Mouse (Mus musculus) MEL (cell line): ENCODE results near the gene Zfp26. TPM values are rescaled to one million over a fixed set of nuclear protein-coding genes. Genes with fewer than 3 reads are reported as not detected.

Source experiments
- DNase-seq: peaks from one replicate; pipeline ENCODE4 v3.0.0; 2011; ENCODE audit warnings: low read depth, low spot score
- H3K27ac ChIP-seq: 2 replicates; pipeline ENCODE4 v1.5.1; 2012; ENCODE audit warnings: low read depth, mild to moderate bottlenecking, control low read depth, low read length, moderate library complexity; ENCODE audit not compliant: control insufficient read depth
- H3K27me3 ChIP-seq, 2 experiments: fragments of 150-350 bp in 1 of 2; sonication (generic) in 1 of 2; 2 replicates each; pipeline ENCODE4 v1.6.1; 2012; ENCODE audit warnings: low read length in 2 of 2, mild to moderate bottlenecking in 2 of 2, improper control_type of control experiment in 1 of 2, moderate library complexity in 1 of 2; ENCODE audit not compliant: insufficient read depth in 2 of 2, control insufficient read depth in 1 of 2
- H3K36me3 ChIP-seq, 2 experiments: 2 replicates each; pipeline ENCODE4 v1.6.1; 2012 to 2014; ENCODE audit warnings: low read length in 2 of 2, improper control_type of control experiment in 1 of 2, inconsistent platforms in 1 of 2, mild to moderate bottlenecking in 1 of 2; ENCODE audit not compliant: insufficient read depth in 2 of 2, control insufficient read depth in 1 of 2
- H3K4me1 ChIP-seq, 2 experiments: fragments of 150-350 bp in 1 of 2; sonication (generic) in 1 of 2; 2 replicates each; pipeline ENCODE4 v1.6.1; 2012; ENCODE audit warnings: low read length in 2 of 2, improper control_type of control experiment in 1 of 2, mild to moderate bottlenecking in 1 of 2; ENCODE audit not compliant: insufficient read depth in 2 of 2, control insufficient read depth in 1 of 2
- H3K4me3 ChIP-seq, 2 experiments: fragments of 150-350 bp in 1 of 2; sonication (generic) in 1 of 2; 2 replicates each; pipeline ENCODE4 v1.5.1; 2012; ENCODE audit warnings: low read depth in 2 of 2, low read length in 2 of 2, mild to moderate bottlenecking in 2 of 2, moderate library complexity in 2 of 2, control low read depth in 1 of 2, improper control_type of control experiment in 1 of 2; ENCODE audit not compliant: control insufficient read depth in 1 of 2, insufficient read depth in 1 of 2
- H3K79me2 ChIP-seq: 2 replicates; pipeline ENCODE4 v1.6.1; 2012; ENCODE audit warnings: mild to moderate bottlenecking, low read length, moderate library complexity; ENCODE audit not compliant: control insufficient read depth, poor library complexity, insufficient read depth
- H3K9ac ChIP-seq: 2 replicates; pipeline ENCODE4 v1.6.1; 2012; ENCODE audit warnings: low read depth, mild to moderate bottlenecking, control low read depth, low read length, moderate library complexity; ENCODE audit not compliant: control insufficient read depth, poor library complexity, severe bottlenecking
- H3K9me3 ChIP-seq: fragments of 150-350 bp; sonication (generic); replicated peaks from 2 replicates; pipeline ENCODE4 v1.6.1; 2012; ENCODE audit warnings: mild to moderate bottlenecking, low read length, improper control_type of control experiment, moderate library complexity; ENCODE audit not compliant: insufficient read depth
- CHD1 ChIP-seq: IDR thresholded peaks from 2 replicates; pipeline ENCODE4 v1.6.1; 2012; ENCODE audit warnings: low read depth, mild to moderate bottlenecking, inconsistent platforms, low read length, improper control_type of control experiment
- CHD2 ChIP-seq: IDR thresholded peaks from 2 replicates; pipeline ENCODE4 v1.6.1; 2011; ENCODE audit warnings: low read length, improper control_type of control experiment
- CTCF ChIP-seq, 3 experiments: IDR thresholded peaks in 2 of 3; conservative IDR thresholded peaks in 1 of 3; 2 replicates each; pipeline ENCODE4 v1.5.1; 2011 to 2012; ENCODE audit warnings: low read length in 3 of 3, low read depth in 2 of 3, mild to moderate bottlenecking in 2 of 3, improper control_type of control experiment in 1 of 3, inconsistent platforms in 1 of 3, mixed read lengths in 1 of 3, moderate library complexity in 1 of 3; ENCODE audit not compliant: control insufficient read depth in 1 of 3, insufficient read depth in 1 of 3, poor library complexity in 1 of 3, severe bottlenecking in 1 of 3
- E2F4 ChIP-seq: IDR thresholded peaks from 2 replicates; pipeline ENCODE4 v1.6.1; 2011; ENCODE audit warnings: low read depth, low read length, improper control_type of control experiment, borderline replicate concordance
- HCFC1 ChIP-seq: IDR thresholded peaks from 2 replicates; pipeline ENCODE4 v1.6.1; 2012; ENCODE audit warnings: low read depth, mild to moderate bottlenecking, inconsistent platforms, low read length, improper control_type of control experiment, moderate library complexity
- KAT2A ChIP-seq: conservative IDR thresholded peaks from 2 replicates; pipeline ENCODE4 v1.6.1; 2012; ENCODE audit warnings: low read depth, low read length, improper control_type of control experiment, inconsistent platforms
- MAFK ChIP-seq: IDR thresholded peaks from 2 replicates; pipeline ENCODE4 v1.6.1; 2011; ENCODE audit warnings: low read depth, mild to moderate bottlenecking, low read length, improper control_type of control experiment, borderline replicate concordance
- MAX ChIP-seq: IDR thresholded peaks from 2 replicates; pipeline ENCODE4 v1.6.1; 2011; ENCODE audit warnings: low read length, improper control_type of control experiment
- MXI1 ChIP-seq: IDR thresholded peaks from 2 replicates; pipeline ENCODE4 v1.6.1; 2011; ENCODE audit warnings: mild to moderate bottlenecking, low read depth, low read length, improper control_type of control experiment
- MYC ChIP-seq: IDR thresholded peaks from 2 replicates; pipeline ENCODE4 v1.6.1; 2011; ENCODE audit warnings: low read depth, mild to moderate bottlenecking, low read length, improper control_type of control experiment, moderate library complexity
- NRF1 ChIP-seq: IDR thresholded peaks from 2 replicates; pipeline ENCODE4 v1.6.1; 2014; ENCODE audit warnings: low read depth, mild to moderate bottlenecking, inconsistent platforms, low read length, improper control_type of control experiment, moderate library complexity; ENCODE audit not compliant: poor library complexity, insufficient read depth, severe bottlenecking
- TAL1 ChIP-seq: IDR thresholded peaks from 2 replicates; pipeline ENCODE4 v1.6.1; 2012; ENCODE audit warnings: mild to moderate bottlenecking, inconsistent platforms, low read length, moderate library complexity, mixed read lengths
- TBP ChIP-seq: IDR thresholded peaks from 2 replicates; pipeline ENCODE4 v1.8.0; 2011; ENCODE audit warnings: low read depth, low read length, improper control_type of control experiment
- TCF12 ChIP-seq: IDR thresholded peaks from 2 replicates; pipeline ENCODE4 v1.6.1; 2014; ENCODE audit warnings: low read depth, mild to moderate bottlenecking, inconsistent platforms, low read length, improper control_type of control experiment, moderate library complexity
- USF1 ChIP-seq: IDR thresholded peaks from 2 replicates; pipeline ENCODE4 v1.6.1; 2014; ENCODE audit warnings: low read depth, mild to moderate bottlenecking, inconsistent platforms, low read length, improper control_type of control experiment, moderate library complexity
- ZC3H11A ChIP-seq: IDR thresholded peaks from 2 replicates; pipeline ENCODE4 v1.6.1; 2012; ENCODE audit warnings: low read depth, mild to moderate bottlenecking, inconsistent platforms, low read length, improper control_type of control experiment
- ZKSCAN1 ChIP-seq: IDR thresholded peaks from 2 replicates; pipeline ENCODE4 v1.6.1; 2012; ENCODE audit warnings: low read depth, mild to moderate bottlenecking, inconsistent platforms, low read length, improper control_type of control experiment, moderate library complexity
- ZNF384 ChIP-seq: IDR thresholded peaks from 2 replicates; pipeline ENCODE4 v1.6.1; 2012; ENCODE audit warnings: low read depth, mild to moderate bottlenecking, inconsistent platforms, low read length, improper control_type of control experiment
- polyA plus RNA-seq, 2 experiments: library from polyadenylated mRNA; stranded (reverse) in 1 of 2; unstranded in 1 of 2; fragments of >175 nt in 1 of 2; fragments of >200 nt in 1 of 2; gene quantifications; 2 replicates each; pipeline versions ENCODE4 v1.2.1 to v1.2.4; 2012; ENCODE audit warnings: low replicate concordance in 2 of 2, low read depth in 1 of 2; ENCODE audit not compliant: insufficient read length in 2 of 2, insufficient read depth in 1 of 2, missing spikeins in 1 of 2
- total RNA-seq: library from RNA; depleted of rRNA; stranded (reverse); fragments of 300-350 nt; gene quantifications from 2 replicates; pipeline ENCODE4 v1.2.3, GENCODE M21; 2012; rRNA removed

Gene Zfp26
- total and polyA plus RNA-seq, 3 experiments: 18.5 to 55.4 (median 52.5) TPM

DNA sequence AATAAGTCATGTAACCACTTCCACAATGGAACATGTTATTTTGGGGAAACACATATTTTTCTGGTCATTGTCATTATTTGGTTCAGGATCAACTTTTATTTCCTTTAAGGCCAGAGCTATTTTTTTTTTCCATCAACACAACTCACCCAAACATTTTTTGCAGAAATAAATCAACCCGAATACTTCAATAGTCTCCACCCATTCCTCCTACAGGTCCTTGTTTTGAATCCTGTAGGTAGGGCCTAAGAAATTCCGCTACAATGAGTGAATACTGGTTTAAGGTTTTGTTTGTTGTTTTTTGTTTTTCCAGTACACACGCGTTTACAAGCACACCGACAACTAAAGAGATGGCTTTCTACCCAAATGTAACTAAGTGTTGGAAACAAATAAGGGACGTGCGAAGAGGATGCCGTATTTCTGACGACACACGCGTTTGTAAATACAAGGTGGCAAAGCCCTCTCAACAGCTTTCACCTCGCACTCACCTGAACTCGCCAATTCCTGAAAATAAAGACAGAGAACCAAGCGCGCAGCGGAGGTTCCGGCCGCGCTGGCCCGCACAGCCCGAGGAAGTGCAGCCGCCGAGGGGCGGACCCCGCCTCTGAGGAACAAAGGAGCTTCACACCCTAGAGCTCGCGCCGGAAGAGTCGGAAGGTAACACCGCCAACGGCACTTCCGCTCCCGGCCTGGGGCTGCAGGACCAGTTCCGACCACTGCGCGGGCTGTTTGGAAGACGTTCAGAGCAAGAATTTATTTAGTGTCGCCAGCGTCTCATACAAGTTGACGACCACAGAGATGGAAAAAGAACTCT lies 75.2 kb downstream of the Zfp26 start, which contains the start of gene Zfp560 (continued):
- peak; percentile 69 for TF ChIP-seq ZNF384
- TF ChIP-seq E2F4: peak; percentile 76
- TF ChIP-seq CHD2: no peak
- TF ChIP-seq NRF1: 0 out of 2 replicates have a peak, but pooled peaks have one; percentile 45
- TF ChIP-seq ZC3H11A: 0 out of 2 replicates have a peak, but pooled peaks have one; percentile 26
- peak; percentile 97 for TF ChIP-seq HCFC1
- TF ChIP-seq TCF12: peak; percentile 89
- TF ChIP-seq TBP: peak; percentile 94
- TF ChIP-seq MYC: no peak; the same call in 1 of the 2 replicates
- TF ChIP-seq MAFK: 0 out of 2 replicates have a peak, but pooled peaks have one; percentile 54
- TF ChIP-seq ZKSCAN1: no peak; the same call in 1 of the 2 replicates
- no peak; the same call in 1 of the 2 replicates for TF ChIP-seq MAX
- TF ChIP-seq TAL1: no peak
- peak; percentile 97 for TF ChIP-seq CHD1
- no peak for TF ChIP-seq USF1

GRCm38 (mm10) chr9:20383659-20384058 lies 76.3 kb downstream of the Zfp26 start:
- Histone ChIP-seq H3K4me1 (peaks cover 6 to 10% of the 10 kb centered on the region in 2 experiments; a peak in 3 of 4 replicates), H3K27me3 (no peaks in the 10 kb centered on the region), H3K9ac (no peak overlapping the region), H3K4me3 (peak overlapping the region in 1 of 2 experiments; percentile 68; a peak in 2 of 4 replicates), H3K79me2 (peaks cover 11% of the 10 kb centered on the region), H3K36me3 (peaks cover 0 to 6% of the 10 kb centered on the region in 2 experiments; a peak in 2 of 4 replicates), H3K27ac (no peak overlapping the region), H3K9me3 (no peaks in the 10 kb centered on the region)
- TF ChIP-seq HCFC1 (no peak), CTCF (IDR thresholded peaks at IDR 0.05 in 2 of 3, conservative IDR thresholded peaks at IDR 0.05 in 1 of 3; ENCODE audit: control insufficient read depth in 1 of 3, insufficient read depth in 1 of 3, low read depth in 2 of 3, low read length in 3 of 3, poor library complexity in 1 of 3, severe bottlenecking in 1 of 3) (no peak), TCF12 (no peak), ZNF384 (no peak), MYC (no peak), KAT2A (no peak), MAFK (peak; percentile 89), MXI1 (0 out of 2 replicates have a peak, but pooled peaks have one; percentile 5)
- DNase-seq: peak; percentile 36

Other genes starting within 250 kb of the Zfp26 start
- gene Olfr871, start 248.0 kb downstream of the Zfp26 start, total RNA-seq: not detected in 2 replicates
- gene Olfr871, start 248.0 kb downstream of the Zfp26 start, polyA plus RNA-seq: under 1 TPM in 1 of 2 experiments, not detected in 1; 0.08 TPM
- gene Olfr872, start 223.0 kb downstream of the Zfp26 start, total RNA-seq: not detected in 2 replicates
- gene Olfr872, start 223.0 kb downstream of the Zfp26 start, polyA plus RNA-seq: not detected
- gene Olfr39, start 177.8 kb downstream of the Zfp26 start, total RNA-seq: not detected in 2 replicates
- not detected for gene Olfr39, start 177.8 kb downstream of the Zfp26 start, polyA plus RNA-seq
- not detected in 2 replicates for gene Olfr873, start 161.6 kb downstream of the Zfp26 start, total RNA-seq
- not detected for gene Olfr873, start 161.6 kb downstream of the Zfp26 start, polyA plus RNA-seq
- not detected in 2 replicates for gene Olfr18, start 124.1 kb downstream of the Zfp26 start, total RNA-seq
- not detected for gene Olfr18, start 124.1 kb downstream of the Zfp26 start, polyA plus RNA-seq
- gene Zfp560, start 75.0 kb downstream of the Zfp26 start, total RNA-seq: 31.5 and 42.0 TPM in 2 replicates
- 10 to 100 TPM in 1 of 2 experiments, not detected in 1; 37.0 TPM for gene Zfp560, start 75.0 kb downstream of the Zfp26 start, polyA plus RNA-seq
- gene Zfp426, start 32.6 kb upstream of the Zfp26 start, total RNA-seq: 32.1 and 41.5 TPM in 2 replicates
- gene Zfp426, start 32.6 kb upstream of the Zfp26 start, polyA plus RNA-seq: 10 to 100 TPM in 1 of 2 experiments, not detected in 1; 30.7 TPM
- gene Zfp266, start 61.3 kb upstream of the Zfp26 start, total RNA-seq: 68.1 and 88.0 TPM in 2 replicates
- 10 to 100 TPM; 30.7 to 31.5 TPM for gene Zfp266, start 61.3 kb upstream of the Zfp26 start, polyA plus RNA-seq
- gene Zfp846, start 121.1 kb upstream of the Zfp26 start, total RNA-seq: 7.8 and 10.2 TPM in 2 replicates
- gene Zfp846, start 121.1 kb upstream of the Zfp26 start, polyA plus RNA-seq: 10 to 100 TPM in 1 of 2 experiments, not detected in 1; 11.2 TPM
- 867 and 1,103 TPM in 2 replicates for gene Ubl5, start 182.7 kb upstream of the Zfp26 start, total RNA-seq
- 100 to 1,000 TPM in 1 of 2 experiments, not detected in 1; 850 TPM for gene Ubl5, start 182.7 kb upstream of the Zfp26 start, polyA plus RNA-seq
- gene Fbxl12, start 184.6 kb upstream of the Zfp26 start, total RNA-seq: 14.9 and 16.4 TPM in 2 replicates
- gene Fbxl12, start 184.6 kb upstream of the Zfp26 start, polyA plus RNA-seq: 10 to 100 TPM in 1 of 2 experiments, not detected in 1; 44.0 TPM
- 179 and 202 TPM in 2 replicates for gene Pin1, start 191.9 kb upstream of the Zfp26 start, total RNA-seq
- 100 to 1,000 TPM; 136 to 201 TPM for gene Pin1, start 191.9 kb upstream of the Zfp26 start, polyA plus RNA-seq